Mouse (Mus musculus) testis, postnatal 10 days (tissue): ENCODE measurements around the gene Clec4a3.
A peak's percentile ranks its signal among the peaks of the same experiment; 100 is the strongest.
"Not testable (repeated sequence)": the region's sequence is repeated elsewhere in the genome, so short reads cannot be mapped to it uniquely, and the experiment has no call there.

Experiments used
- DNase-seq: peaks from one replicate; pipeline ENCODE4 v3.0.0; 2021; ENCODE audit warnings: low spot score

Clec4a3 gene

DNA sequence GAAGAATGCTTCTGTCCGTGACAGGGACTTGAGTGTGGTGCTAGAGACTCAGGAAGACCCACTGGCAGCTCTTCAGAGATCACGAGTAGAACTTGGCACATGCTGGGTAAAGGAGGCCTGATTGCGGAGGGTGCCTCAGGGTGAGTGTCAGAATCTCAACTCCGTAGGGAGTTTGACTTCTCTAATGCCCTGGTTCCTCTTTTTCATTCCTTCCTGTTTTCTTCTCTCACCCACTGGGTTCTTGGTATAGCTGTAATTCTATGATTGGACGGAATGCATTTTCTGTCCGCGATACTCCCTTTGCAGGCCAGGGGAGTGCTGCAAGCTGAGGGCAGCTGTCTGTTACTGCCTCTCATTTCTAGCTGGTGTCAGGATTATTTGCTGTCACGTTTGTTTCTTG, at the start of gene Clec4a3:
Gene Clec4a3, plus strand, starts transcription at position 115 of the 400 bp plus-strand sequence.
- DNase-seq: no peak

- no peak for DNase-seq
Measured at GRCm38 (mm10) chr6:122919922-122920321, 32.4 kb upstream of the Clec4a3 start.

DNA sequence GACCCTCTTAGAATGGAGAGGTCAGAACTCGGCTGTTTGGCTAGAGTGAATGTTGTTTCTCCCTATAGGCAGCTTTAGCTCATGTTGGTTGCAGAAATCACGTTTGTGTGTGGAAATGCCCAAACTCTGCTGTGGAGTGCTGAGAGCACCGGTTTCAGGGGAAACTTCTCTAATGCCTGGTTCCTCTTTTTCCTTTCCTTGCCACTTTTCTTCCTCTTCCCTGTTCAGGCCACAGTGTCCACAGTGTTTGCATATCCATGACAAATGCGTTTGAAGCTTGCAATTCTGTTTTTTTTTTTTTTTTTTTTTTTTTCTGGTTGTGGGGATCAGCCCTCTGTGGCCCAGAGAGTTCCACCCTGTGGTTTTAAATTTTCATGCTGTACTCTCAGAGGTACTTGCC, 30.9 kb upstream of the Clec4a3 start, which contains the start of gene Clec4a1:
Gene Clec4a1, plus strand, starts transcription at position 398 of the 400 bp plus-strand sequence.
- DNase-seq: no peak

GRCm38 (mm10) chr6:122934845-122935244, 17.5 kb upstream of the Clec4a3 start:
- no peak for DNase-seq

GRCm38 (mm10) chr6:122939618-122940017, 12.7 kb upstream of the Clec4a3 start:
- DNase-seq: no peak

DNA sequence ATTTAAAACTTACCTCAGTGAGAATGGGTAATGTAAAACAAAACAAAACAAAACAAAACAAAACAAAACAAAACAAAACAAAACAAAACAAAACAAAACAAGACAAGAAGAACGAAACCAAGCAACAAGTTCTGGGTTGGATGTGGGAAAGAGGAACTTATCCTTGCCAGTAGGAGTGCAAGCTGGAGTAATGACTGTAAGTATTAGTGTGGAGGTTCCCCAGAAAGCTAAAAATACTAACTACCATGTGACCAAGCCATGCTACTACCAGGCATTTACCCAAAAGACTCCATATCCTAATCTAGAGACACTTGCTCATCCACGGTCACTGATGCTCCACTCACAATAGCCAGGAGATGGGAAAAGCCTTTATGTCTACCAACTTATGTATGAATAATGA, 5.6 kb upstream of the Clec4a3 start:
- DNase-seq: no peak

DNA sequence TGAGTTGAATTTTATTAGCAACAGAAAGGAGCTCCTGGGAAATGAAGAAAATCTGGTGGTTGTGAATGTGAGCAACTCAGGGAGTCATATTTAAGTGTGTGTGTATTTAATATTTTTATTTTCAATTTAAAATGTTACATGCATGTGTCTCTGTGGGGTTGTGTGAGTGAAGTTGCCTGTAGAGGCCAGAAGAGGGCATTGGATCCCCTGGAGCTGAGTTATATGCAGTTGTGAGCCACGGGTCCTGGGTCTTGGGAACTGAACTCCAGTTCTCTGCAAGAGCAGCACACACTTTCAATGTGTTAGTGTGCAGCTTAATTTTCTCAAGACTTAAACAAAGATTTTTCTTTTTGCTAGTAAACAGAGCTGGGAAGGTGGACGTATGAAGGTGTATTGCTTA, 12.2 kb downstream of the Clec4a3 start:
- DNase-seq: no peak

DNA sequence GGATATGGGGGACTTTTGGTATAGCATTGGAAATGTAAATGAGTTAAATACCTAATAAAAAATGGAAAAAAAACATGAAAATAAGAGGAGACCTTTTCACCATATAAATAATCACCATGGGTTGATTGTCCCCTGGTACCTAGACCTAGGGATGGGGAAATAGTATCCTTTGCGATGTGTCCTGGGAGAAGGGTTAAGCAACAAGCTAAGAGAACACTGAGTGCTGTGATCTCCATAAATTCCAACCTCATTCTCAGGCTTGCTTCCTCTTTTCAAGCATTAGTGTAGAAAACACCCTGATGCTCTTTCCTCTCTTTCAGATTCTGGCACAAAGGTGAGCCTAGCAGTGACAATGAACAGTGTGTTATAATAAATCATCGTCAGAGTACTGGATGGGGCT, 16.7 kb downstream of the Clec4a3 start:
- DNase-seq: no peak

DNA sequence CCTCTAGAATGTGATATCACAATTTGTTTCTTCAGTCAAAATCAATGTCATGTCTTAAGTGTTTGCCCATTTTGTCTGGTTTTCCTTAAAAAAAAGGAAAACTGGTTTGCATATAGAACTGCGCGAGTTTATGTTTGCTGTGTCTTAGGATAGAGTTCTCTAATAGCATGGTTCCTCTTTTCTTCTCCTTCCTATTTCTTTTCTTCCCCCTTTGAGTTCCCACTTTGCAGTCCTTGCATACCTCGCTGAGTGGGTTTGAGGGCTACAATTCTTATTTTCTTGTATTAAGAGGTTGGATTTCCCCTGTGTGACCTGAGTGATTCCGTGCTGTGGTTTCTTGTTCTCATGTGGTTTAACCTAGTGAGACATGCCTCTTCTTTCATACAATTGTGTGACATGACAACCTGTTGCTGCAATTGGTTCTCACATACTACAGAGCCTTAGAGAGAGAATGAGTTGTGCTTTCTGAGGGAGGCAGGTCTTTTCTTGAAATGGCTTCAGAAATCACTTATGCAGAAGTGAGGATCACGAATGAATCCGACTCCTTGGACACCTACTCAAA, 37.6 kb downstream of the Clec4a3 start, which contains the start of gene Clec4a4:
Gene Clec4a4, plus strand, starts transcription at position 492 of the 562 bp plus-strand sequence.
- DNase-seq: no peak

- not testable (repeated sequence) for DNase-seq
Measured at GRCm38 (mm10) chr6:123004696-123005095, 52.4 kb downstream of the Clec4a3 start.

GRCm38 (mm10) chr6:123005591-123005990, 53.3 kb downstream of the Clec4a3 start:
- DNase-seq: peak; percentile 57
